Mouse (Mus musculus): ENCODE results near the gene Gm20388. TPM values are rescaled to one million over a fixed set of nuclear protein-coding genes. Genes with fewer than 3 reads are reported as not detected.

Gene Gm20388
- polyA plus RNA-seq, 1 experiment, result not detected

GRCm38 (mm10) chr8:121371911-121372638, 1461.4 kb downstream of the Gm20388 start:
- H3K4me3 ChIP-seq (ENCODE audit: insufficient read depth, low read depth, low read length), result no peak overlapping the region
- 60% methylated on average over 25 of the region's 25 CpGs for WGBS
- H3K4me1 ChIP-seq (ENCODE audit: control insufficient read depth, insufficient read depth, low read length), result peaks cover 11% of the 10 kb centered on the region; the same call in 1 of the 2 replicates
- no peak overlapping the region for H3K27ac ChIP-seq (ENCODE audit: insufficient read depth, low read depth, low read length)
- no peak for TF ChIP-seq CTCF (IDR thresholded peaks at IDR 0.05; ENCODE audit: insufficient read depth, low read depth, low read length)
- no peak for TF ChIP-seq POLR2A (IDR thresholded peaks at IDR 0.05; ENCODE audit: insufficient read depth, low read depth, low read length)

- Histone ChIP-seq H3K4me1 (ENCODE audit: control insufficient read depth, insufficient read depth, low read length) (peaks cover 11% of the 10 kb centered on the region; the same call in 1 of the 2 replicates), H3K27ac (ENCODE audit: insufficient read depth, low read depth, low read length) (no peak overlapping the region), H3K4me3 (ENCODE audit: insufficient read depth, low read depth, low read length) (no peak overlapping the region)
- no peak for TF ChIP-seq CTCF (IDR thresholded peaks at IDR 0.05; ENCODE audit: insufficient read depth, low read depth, low read length)
- TF ChIP-seq POLR2A (IDR thresholded peaks at IDR 0.05; ENCODE audit: insufficient read depth, low read depth, low read length), result no peak
- 62% methylated on average over 10 of the region's 10 CpGs for WGBS
Measured at GRCm38 (mm10) chr8:121372639-121372986, 1462.0 kb downstream of the Gm20388 start.

GRCm38 (mm10) chr8:121374284-121374683, 1463.6 kb downstream of the Gm20388 start:
- H3K4me1 ChIP-seq (ENCODE audit: control insufficient read depth, insufficient read depth, low read length), result peaks cover 11% of the 10 kb centered on the region; the same call in 1 of the 2 replicates
- TF ChIP-seq CTCF (IDR thresholded peaks at IDR 0.05; ENCODE audit: insufficient read depth, low read depth, low read length) (no peak; the same call in 1 of the 2 replicates), POLR2A (IDR thresholded peaks at IDR 0.05; ENCODE audit: insufficient read depth, low read depth, low read length) (no peak)
- 37% methylated on average over 9 of the region's 9 CpGs for WGBS
- no peak overlapping the region for H3K27ac ChIP-seq (ENCODE audit: insufficient read depth, low read depth, low read length)
- H3K4me3 ChIP-seq (ENCODE audit: insufficient read depth, low read depth, low read length), result no peak overlapping the region

- no peak overlapping the region for H3K4me3 ChIP-seq (ENCODE audit: insufficient read depth, low read depth, low read length)
- 25% methylated on average over 8 of the region's 8 CpGs for WGBS
- H3K4me1 ChIP-seq (ENCODE audit: control insufficient read depth, insufficient read depth, low read length), result peaks cover 11% of the 10 kb centered on the region; the same call in 1 of the 2 replicates
- TF ChIP-seq POLR2A (IDR thresholded peaks at IDR 0.05; ENCODE audit: insufficient read depth, low read depth, low read length) (no peak), CTCF (IDR thresholded peaks at IDR 0.05; ENCODE audit: insufficient read depth, low read depth, low read length) (no peak)
- H3K27ac ChIP-seq (ENCODE audit: insufficient read depth, low read depth, low read length), result no peak overlapping the region
Measured at GRCm38 (mm10) chr8:121374777-121375176, 1464.1 kb downstream of the Gm20388 start.

GRCm38 (mm10) chr8:121376116-121376950, 1465.7 kb downstream of the Gm20388 start:
- Histone ChIP-seq H3K27ac (ENCODE audit: insufficient read depth, low read depth, low read length) (no peak overlapping the region), H3K4me3 (ENCODE audit: insufficient read depth, low read depth, low read length) (no peak overlapping the region), H3K4me1 (ENCODE audit: control insufficient read depth, insufficient read depth, low read length) (peaks cover 11% of the 10 kb centered on the region; the same call in 1 of the 2 replicates)
- TF ChIP-seq CTCF (IDR thresholded peaks at IDR 0.05; ENCODE audit: insufficient read depth, low read depth, low read length), result no peak
- TF ChIP-seq POLR2A (IDR thresholded peaks at IDR 0.05; ENCODE audit: insufficient read depth, low read depth, low read length), result no peak
- WGBS, result 81% methylated on average over 10 of the region's 10 CpGs

GRCm38 (mm10) chr8:121377680-121378079, 1467.0 kb downstream of the Gm20388 start:
- H3K27ac ChIP-seq (ENCODE audit: insufficient read depth, low read depth, low read length), result no peak overlapping the region
- peaks cover 8% of the 10 kb centered on the region; the same call in 1 of the 2 replicates for H3K4me1 ChIP-seq (ENCODE audit: control insufficient read depth, insufficient read depth, low read length)
- no peak overlapping the region for H3K4me3 ChIP-seq (ENCODE audit: insufficient read depth, low read depth, low read length)
- TF ChIP-seq POLR2A (IDR thresholded peaks at IDR 0.05; ENCODE audit: insufficient read depth, low read depth, low read length) (no peak), CTCF (IDR thresholded peaks at IDR 0.05; ENCODE audit: insufficient read depth, low read depth, low read length) (no peak)
- WGBS, result 52% methylated on average over 10 of the region's 10 CpGs

GRCm38 (mm10) chr8:121379387-121379786, 1468.7 kb downstream of the Gm20388 start:
- H3K27ac ChIP-seq (ENCODE audit: insufficient read depth, low read depth, low read length), result no peak overlapping the region
- 97% methylated on average over 1 of the region's 1 CpGs for WGBS
- no peak overlapping the region for H3K4me3 ChIP-seq (ENCODE audit: insufficient read depth, low read depth, low read length)
- H3K4me1 ChIP-seq (ENCODE audit: control insufficient read depth, insufficient read depth, low read length), result peaks cover 10% of the 10 kb centered on the region; the same call in 1 of the 2 replicates
- TF ChIP-seq POLR2A (IDR thresholded peaks at IDR 0.05; ENCODE audit: insufficient read depth, low read depth, low read length), result no peak
- TF ChIP-seq CTCF (IDR thresholded peaks at IDR 0.05; ENCODE audit: insufficient read depth, low read depth, low read length), result no peak

- no peak overlapping the region for H3K4me3 ChIP-seq (ENCODE audit: insufficient read depth, low read depth, low read length)
- 6% methylated on average over 21 of the region's 21 CpGs for WGBS
- TF ChIP-seq POLR2A (IDR thresholded peaks at IDR 0.05; ENCODE audit: insufficient read depth, low read depth, low read length) (no peak), CTCF (IDR thresholded peaks at IDR 0.05; ENCODE audit: insufficient read depth, low read depth, low read length) (peak; percentile 50; the same call in 1 of the 2 replicates)
- no peak overlapping the region for H3K27ac ChIP-seq (ENCODE audit: insufficient read depth, low read depth, low read length)
- H3K4me1 ChIP-seq (ENCODE audit: control insufficient read depth, insufficient read depth, low read length), result peaks cover 5% of the 10 kb centered on the region; the same call in 1 of the 2 replicates
Measured at GRCm38 (mm10) chr8:121382583-121383241, 1472.1 kb downstream of the Gm20388 start.

Measured in olfactory bulb, adult 2 months (tissue).